Mouse (Mus musculus) retina, postnatal 7 days (tissue): ENCODE data around the gene B3gnt9.
"Not testable (repeated sequence)": the region's sequence is repeated elsewhere in the genome, so short reads cannot be mapped to it uniquely, and the experiment has no call there.

Experiments used
- DNase-seq: peaks from one replicate; pipeline ENCODE4 v3.0.0-alpha.2; 2012; ENCODE audit warnings: low read depth, low spot score

B3gnt9 gene

DNA sequence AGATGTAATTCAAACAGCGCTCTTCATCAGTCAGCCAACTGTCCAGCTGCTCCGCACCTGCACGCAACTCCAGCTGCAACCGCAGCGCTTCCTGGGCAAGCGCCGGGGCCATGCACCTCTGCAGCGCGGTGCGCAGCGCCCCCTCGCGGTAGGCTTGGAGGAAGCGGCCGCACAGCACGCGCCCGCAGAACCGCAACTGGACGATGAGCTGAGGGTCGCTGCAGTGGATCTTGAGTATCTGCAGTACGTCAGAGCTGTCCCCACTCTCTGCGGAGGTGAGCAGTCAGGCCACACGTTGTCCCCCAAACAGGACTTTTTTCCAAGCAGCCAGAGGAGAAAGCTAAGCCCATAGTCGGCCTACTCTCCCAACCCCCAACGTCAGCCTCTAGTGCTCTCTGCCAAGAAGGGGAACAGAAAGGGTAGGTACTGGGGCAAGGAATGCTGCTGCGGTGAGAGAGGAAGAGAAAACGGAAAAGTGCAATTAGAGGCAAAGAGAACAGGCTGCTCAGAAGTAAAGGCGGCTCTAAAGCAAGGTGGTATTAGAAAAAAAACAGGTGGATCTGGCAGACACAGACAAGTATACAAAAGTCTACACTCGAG, 4.9 kb upstream of the B3gnt9 start:
- DNase-seq = peak; percentile 70

DNA sequence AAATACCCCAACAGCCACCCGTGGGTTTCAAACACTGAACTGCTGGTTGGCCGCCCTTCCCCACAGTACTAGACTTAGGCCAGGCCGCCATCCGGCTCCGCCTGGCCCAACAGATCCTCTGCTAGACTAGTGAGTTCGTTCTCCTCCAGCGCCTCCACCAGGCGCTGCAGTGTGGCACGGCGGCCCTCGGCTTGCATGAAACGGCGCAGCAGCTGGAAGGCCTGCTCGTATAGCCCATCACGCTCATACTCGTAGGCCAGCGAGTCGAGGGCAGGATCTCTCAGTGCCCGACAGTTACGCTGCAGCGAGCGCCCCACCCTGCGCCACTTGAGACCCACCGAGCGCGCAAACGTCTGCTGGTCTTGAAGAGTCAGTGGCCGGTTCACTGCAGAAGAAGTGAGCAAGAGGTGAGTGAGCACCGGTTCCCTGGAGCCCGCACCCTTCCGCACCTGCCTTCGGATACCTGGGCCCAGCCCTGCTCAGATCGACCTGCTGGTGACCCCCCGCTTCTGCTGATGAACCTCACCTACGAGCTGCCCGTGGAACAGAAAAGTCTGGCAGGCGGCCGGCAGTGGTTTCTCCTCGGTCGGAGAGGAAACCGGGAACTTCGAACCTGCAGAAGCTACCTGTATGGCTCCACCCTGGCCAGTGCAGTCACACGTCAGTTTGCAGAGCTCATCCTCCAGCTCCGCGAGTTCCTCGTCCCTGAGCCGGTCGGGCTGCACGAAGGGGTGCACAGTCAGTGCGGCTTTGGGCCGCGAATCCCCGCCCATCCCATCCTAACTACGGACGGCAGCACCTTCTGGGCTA, 4.2 kb upstream of the B3gnt9 start:
- no peak for DNase-seq

DNA sequence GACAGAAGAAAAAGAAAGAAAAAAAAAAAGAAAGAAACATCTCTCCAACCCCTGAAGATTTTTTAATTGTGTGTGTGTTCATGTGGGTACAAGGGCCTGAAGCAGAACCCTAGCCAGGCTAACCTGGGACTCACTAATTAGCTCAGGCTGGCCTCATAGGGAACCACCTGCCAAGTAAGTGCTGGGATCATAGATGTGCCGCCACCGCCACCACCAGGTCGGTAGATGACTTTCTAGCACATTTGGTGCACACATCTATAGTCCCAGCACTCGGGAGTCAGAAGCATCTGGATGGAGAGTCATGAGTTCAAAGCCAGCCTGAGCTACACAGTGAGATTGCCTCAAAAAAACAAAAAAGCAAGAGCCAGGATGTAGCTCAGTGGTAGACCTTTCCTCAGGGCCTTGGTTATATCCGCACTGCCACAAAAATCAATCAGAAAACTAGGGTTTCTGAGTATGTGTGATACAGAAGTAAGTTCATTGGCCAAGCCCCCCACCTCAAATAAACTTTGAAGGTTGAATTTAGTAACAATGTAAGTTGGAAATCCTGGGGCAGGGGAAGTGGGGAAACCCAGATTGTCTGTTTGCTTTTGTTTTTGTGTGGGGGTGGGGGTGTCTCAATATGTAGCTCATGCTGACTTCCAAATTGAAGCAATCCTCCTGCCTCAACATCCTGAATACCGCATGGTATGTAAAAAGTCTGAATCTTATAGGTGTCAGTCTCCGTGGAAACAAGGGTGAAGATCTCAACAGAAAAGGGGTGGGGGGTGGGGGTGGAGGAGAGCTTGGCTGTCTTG, 2.6 kb upstream of the B3gnt9 start:
- DNase-seq = no peak

DNA sequence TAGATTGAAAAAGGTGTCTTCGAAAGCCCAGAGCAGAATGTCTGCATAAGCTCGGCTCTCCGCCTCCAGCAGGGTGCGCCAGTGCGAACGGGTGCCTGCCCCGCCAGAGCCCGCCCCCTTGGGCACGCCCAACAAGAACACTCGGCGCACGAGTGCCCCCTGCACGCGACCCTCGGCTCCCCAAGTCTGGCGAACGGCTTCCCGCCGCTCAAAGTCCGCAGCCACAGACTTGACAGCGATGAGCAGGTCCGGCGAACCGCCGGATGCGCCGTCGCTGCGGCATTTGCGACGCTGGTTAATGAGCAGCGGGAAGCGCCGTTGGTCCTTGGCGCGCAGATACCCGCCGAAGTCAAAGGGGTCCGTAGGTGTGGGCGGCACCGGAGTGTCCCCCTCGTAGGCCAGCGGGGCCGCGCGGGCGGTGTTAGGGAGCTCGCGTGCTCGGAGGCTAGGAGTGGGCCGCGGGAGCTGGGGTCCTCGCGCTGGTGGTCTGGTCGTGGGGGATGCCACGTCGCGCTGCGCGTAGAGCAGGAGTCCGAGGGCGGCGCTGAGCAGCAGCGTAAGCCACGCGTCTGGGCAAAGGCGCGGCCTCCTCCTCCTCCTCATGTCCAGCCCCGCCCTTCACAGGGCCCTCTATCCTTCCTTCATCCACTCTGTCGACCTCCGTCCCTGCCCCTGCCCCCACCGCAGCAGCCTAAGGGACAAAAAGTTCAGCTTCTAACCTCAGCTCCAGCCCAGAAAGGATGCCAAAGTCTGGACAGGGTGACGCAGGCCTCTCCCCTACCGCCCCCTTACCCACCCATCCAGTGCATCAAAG, 594 bp downstream of the B3gnt9 start:
- DNase-seq = peak; percentile 76

DNA sequence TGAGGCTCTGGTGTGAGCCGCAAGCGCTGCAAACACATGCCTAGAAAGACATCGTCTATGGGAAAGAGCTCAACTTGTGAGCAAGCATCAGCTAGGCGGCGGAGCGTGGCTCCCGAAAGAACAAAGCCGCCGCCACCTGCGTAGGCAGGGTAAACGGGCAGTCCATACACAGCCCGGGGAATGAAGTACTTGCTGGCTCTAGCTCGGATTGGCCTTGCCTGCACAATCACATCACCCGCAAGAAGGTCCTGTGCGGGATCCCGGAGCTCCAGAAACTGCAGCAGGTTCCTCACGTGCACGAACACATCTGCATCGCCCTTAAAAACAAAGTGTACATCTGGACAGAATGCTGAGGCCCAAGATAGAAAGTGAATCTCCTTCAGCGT, 1.2 kb downstream of the B3gnt9 start:
- DNase-seq = no peak

DNA sequence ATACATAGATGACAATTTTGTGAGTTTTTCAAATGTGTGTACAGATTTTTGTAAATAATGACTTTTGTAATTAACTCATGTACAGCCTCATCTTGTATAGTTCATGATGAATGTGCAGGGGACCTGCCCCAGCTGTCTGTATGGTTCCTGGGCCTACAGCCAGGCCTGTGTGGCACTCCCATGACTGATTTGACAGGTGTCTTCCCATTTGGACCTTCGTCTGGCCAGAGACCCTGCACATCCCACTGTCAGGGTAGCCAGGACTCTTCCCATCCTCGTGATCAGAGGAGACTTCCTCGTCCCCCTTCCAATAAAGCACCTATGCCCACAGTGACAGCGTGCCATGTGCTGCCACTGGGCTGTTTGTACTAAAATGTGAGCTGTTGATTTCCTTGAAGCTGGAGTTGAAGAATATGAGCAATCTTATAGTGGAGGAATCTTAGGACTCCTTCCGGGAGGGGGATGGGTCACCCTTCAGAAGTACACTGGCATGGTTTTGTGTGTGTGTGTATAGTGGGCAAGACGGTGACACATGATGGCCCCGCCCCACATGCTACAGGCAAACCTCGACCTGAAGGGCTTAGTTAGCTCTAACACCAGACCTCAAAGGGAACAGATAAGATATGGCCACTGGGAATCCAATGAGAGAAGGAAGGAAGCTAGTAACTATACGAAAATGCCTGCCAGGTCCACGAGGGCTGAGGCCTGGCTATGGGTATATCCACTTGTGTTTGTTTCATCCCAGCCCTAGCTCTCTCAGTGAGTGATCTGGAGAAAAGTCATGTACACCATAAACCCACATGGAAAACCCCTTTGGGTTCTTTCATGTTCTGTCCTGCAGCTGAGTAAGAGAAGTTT, 2.0 kb downstream of the B3gnt9 start:
- no peak for DNase-seq

DNA sequence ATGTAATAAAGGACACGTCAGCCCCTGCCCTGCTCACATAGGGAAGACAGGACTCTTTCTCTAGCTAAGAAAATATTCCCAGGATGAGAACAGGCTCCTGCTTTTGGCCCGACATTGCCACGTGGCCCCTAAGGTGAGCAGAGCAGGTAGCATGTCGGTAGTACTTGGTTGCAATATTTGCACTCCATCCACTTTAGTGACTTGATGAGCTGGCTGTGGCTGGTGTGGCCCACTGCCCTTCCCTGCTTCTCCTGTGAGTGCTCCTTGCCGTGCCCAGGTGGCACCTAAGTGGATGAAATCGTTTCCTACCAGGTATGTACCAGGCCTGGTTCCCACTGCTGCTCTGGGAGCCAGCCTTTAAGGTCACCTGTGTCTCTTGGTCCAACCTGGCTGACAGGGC, 3.0 kb downstream of the B3gnt9 start:
- no peak for DNase-seq

DNA sequence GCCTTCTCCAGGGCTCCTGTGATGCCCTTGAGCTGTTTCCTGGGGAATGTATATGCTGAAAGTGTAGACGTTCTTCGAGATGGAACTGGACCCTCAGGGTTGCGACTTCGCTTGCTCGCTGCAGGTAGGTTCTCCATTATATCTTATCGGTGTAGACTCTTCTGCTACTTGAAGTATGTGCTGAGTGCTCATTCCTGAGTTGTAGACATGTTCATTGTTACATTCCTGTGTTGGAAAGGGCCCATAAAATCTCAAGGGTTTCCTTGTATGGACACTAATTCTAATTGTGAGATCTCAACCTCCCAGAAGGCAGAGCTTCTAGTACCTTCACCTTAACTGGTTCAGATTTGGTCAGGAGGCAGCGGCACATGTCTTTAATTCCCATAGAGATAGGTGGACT, 13.9 kb downstream of the B3gnt9 start:
- DNase-seq = no peak

DNA sequence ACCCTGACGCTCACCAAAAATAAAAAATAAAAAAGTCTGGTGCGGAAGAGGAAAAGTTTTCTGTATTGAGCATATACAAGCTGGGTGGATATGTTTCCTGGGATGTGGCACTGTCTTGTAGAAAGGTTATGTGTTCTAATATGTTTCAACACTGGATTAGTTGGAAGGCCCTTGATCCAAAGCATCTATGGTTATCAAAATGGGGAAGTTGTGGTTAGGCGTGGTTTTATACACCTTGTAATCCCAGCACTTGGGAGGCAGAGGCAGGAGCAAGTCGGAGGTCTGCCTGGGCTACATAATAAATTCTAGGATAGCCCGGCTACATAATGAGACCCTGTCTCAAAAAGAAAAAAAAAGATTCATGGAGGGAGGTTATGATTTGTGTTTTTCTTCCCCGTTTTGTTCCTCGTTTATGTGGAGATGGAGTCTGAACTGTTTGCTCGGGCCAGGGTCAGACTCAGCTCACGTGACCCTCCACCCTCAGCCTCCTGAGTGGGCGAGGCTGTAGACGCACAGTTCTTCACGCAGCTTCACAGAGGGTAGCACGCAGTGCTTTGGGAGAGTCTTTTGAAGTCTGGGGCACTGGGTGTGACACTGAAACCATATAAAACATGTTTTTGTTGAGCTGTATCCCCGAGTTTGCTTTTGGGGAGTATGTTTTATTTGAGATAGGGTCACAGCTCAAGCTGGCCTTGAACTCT, 17.4 kb downstream of the B3gnt9 start:
- no peak for DNase-seq

DNA sequence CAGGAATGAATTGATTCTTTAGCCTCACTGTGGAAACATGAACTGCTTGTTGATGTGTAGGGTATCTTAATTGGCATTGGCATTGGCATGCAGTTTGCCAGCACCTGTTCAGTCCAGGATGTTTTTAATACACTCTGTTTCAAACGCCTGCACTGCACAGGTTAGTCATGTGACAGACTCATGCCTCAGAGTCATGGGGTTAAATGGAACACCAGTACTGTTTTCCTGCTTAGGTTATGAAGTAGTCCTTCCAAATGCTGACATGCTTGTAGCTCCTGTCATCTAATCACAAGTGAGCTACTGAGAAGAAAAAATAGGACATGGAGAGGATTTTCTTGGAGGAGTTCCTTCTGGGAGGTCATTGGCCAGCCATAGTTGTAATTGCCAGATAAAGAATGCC, 19.7 kb downstream of the B3gnt9 start:
- no peak for DNase-seq

DNA sequence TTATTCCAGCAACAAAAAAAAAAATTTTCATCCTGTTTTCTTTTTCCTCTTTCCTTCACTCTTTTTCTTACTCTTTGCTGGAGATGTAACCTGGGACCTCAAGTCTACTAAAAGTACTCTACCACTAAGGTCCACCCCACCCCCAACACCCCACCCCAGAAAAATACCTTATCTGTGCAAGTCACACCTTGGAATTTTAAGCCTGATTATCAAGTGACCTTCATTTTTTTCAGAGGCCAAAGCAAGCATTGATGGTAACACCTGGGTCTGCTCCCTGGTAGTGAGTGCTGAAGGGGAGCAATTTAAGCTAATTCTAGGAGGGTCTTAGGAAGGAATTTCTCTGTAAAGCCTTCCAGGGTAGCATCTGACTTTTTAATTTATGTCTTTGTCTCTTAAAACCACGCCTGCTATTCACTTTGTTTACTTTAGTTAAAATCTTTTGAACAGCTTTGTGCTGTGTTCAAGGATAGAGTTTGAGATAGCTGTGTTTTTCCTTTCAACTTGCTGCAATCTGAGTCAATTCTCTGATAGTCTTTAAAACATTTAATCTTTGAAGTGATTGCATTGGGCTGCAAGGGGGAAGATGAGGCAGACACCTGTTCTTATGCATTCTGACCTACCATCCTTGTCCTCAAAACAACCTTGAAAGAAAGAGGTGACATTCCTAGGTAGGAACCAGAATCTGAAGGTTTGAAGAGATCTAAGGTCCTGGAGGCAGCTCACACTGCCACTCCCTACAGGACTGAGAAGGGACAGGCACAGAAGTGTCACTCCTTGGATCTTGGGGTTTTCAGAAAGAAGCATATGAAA, 21.6 kb downstream of the B3gnt9 start:
- DNase-seq = no peak

DNA sequence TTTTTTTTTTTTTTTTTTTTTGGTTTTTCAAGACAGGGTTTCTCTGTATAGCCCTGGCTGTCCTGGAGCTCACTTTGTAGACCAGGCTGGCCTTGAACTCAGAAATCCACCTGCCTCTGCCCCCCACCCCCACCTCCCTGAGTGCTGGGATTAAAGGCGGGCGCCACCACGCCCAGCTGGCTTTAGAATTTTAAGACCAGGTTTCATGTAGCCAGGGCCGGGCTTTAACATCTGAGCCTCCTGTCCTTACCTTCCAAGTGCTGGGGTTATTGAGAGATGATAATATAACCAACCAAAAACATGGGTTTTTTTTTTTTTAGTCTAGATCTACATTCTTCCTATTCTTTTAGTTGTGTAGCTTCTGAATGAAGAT, 22.6 kb downstream of the B3gnt9 start:
- DNase-seq = not testable (repeated sequence)

DNA sequence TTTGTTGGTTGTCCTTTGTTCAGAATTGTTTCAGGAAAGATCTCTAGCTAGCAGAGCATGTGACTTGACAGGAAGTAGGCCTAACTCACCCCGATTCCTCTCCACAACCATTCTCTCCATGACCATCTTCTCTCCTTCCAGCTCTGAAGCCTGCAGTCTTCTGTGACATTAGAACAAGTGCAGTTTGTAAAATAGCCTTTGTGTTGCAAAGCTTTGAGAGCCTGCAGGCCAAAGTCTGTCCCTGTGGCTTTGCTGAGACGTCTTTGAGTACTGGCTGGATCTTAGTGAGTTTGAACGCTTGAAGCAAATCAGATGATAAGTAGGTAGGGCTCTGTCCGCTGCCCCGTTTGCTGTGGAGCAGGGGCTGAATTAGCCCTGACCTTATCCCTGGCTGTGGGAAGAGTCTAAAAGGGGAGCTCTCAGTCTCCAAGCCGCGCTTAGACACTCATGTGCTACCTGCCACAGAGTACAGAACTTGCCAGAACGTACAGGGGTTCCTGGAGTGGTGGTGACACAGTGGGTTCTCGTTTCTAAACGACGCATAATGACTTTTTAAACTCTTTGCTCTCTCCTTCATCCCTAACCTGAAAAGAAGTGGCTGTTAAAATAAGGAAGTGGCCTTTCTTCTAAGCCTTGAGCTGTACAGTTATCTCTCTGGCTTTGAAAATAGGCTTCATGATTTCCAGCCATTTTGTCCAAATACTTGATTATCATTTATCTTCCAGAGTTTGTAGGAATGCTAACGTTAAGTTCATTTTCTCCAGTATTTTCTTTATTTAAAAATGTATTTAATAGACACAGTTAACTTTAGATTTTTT, 23.2 kb downstream of the B3gnt9 start:
- no peak for DNase-seq

DNA sequence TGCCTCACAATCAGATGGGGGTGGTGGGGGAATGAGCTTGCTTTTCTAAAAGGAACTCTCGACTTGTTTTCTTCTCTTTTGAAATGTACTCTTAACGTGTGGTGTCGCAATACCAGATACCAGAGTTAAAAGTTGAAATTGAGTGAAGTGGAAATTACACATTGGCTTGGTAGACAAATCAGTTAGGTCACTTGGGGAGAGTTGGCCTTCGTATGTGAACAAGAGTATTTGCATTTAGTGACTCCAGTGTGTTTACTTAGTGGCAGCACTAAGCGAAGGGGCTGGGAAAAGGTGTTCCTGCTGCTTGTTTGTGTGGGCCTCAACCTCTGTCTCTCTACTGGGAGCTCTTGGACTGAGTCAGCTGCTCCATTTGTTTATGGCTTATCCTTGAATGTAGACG, 29.0 kb downstream of the B3gnt9 start:
- DNase-seq = no peak

DNA sequence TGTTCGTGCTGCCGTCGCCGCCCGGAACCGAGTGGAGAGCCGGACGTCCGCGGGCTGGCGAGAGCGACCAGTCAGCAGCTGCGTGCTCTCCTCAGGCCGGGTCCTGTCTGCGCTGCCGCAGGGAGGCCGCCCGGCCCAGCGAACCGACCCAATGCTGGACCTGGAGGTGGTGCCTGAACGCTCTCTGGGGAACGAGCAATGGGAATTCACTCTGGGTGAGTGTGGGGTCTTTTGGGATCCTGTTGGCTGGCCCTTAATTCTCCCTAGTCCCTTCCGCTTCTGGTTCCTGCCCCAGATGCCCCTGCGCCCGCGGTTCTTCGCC, 29.7 kb downstream of the B3gnt9 start:
- DNase-seq = no peak

DNA sequence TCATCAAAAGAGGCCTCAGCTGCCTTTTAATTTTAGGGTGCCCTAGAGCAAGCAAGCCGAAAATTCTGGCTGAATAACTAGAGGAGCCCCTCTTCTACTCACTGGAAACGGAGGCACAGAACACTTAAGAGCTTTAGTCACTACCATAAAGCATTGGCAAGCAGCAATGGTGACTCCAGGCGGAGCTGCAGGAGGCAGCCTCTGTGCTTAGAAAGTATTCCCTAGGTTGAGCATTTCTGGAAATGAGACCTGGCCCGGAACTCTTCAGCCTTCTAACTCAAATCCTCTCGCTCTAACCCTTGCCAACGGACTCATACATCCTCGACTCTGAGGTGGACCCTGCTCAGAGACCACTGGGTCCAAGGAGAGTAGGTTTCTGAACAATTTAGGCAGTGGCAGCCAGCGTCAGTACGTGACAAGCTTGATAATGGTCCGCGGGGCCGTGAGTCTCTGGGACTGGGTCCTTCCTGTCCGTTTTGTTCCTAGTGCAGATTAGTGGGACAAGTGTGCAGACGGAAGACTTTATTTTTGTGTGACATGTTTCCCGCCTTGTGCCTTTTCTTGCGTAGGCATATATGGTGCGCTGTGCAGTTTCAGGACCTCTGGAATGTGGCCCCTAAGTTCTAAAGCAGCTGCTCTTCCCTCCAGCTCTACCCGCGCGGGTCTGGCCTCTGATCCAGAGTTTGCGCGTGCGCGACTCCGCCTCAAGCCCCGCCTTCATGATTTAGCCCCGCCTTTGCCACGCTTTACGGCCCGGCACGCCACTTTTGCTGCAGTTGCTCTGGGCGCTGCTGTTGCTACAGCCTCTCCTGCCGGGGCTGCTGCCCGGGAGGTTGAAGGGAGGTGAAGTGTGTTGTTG, 30.3 kb downstream of the B3gnt9 start, which contains the start of gene D230025D16Rik:
Gene D230025D16Rik, plus strand, starts transcription at position 733 of the 859 bp plus-strand sequence.
- peak; percentile 90 for DNase-seq

DNA sequence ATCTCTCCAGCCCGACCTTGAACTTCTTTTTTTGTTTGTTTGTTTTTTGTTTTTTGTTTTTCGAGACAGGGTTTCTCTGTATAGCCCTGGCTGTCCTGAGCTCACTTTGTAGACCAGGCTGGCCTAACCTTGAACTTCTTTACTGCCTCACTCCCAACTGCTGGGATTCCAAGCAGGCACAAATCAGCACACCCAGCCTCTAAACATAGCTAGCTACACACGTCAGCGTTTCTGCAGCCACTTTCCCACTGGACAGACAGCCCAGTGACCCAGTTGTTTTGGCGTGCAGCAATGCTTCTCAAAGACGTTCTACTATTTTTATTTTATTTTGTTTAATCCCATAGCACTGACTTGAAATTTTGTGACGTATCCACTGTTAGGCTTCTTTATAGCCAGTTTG, 31.1 kb downstream of the B3gnt9 start:
- DNase-seq = no peak
